Mouse (Mus musculus): ENCODE measurements around the gene Dcbld2.

DNA sequence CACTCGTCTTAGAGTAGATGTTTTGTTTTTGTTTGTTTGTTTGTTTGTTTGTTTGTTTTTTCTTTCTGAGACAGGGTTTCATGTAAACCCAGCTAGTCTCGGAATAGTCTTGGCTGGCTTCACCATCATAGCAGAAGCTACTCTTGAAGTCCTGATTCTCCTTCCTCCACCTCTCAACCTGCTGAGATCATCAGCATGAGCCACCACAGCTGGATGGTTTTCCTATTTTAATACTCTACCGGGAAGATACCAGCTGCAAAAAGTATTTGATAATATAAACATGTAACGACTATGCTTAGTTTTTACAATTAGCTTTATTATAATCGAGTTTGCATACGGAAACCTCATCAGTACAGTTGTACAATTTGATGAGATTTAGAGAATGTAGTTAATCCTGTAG lies 94.3 kb downstream of the Dcbld2 start:
- TF ChIP-seq POLR2A (IDR thresholded peaks at IDR 0.05; ENCODE audit: control insufficient read depth, extremely low read depth, insufficient read depth, low read length, poor library complexity) (no peak), CTCF (IDR thresholded peaks at IDR 0.05; ENCODE audit: borderline replicate concordance, control insufficient read depth, extremely low read depth, insufficient read depth, low read length, poor library complexity) (no peak)

Data from thymus, adult 2 months (tissue).